Mouse (Mus musculus) heart, adult 2 months (tissue): ENCODE results near the gene Ubash3b.

ENCODE experiments used
- CTCF ChIP-seq: fragments of 200-600 bp; IDR thresholded peaks from 2 replicates; pipeline ENCODE4 v1.8.1; 2022; ENCODE audit warnings: antibody characterized with exemption, mild to moderate bottlenecking, moderate library complexity
- EP300 ChIP-seq: fragments of 200-500 bp; IDR thresholded peaks from 2 replicates; pipeline ENCODE4 v1.6.1; 2011; ENCODE audit warnings: low read depth, low read length, control low read depth; ENCODE audit not compliant: insufficient read depth
- POLR2A ChIP-seq: fragments of 200-500 bp; IDR thresholded peaks from 2 replicates; pipeline ENCODE4 v1.6.1; 2011; ENCODE audit warnings: mild to moderate bottlenecking, low read depth, low read length, control low read depth; ENCODE audit not compliant: insufficient read depth

GRCm38 (mm10) chr9:41191651-41192210 lies 30.2 kb upstream of the Ubash3b start:
- TF ChIP-seq CTCF (no peak), POLR2A (no peak), EP300 (no peak)
